Mouse (Mus musculus) liver, adult 2 months (tissue): ENCODE measurements around the gene Acaa1b.

ENCODE experiments used
- CTCF ChIP-seq: fragments of 200-500 bp; IDR thresholded peaks from 2 replicates; pipeline ENCODE4 v1.5.1; 2011; ENCODE audit warnings: low read depth, low read length, control low read depth
- POLR2A ChIP-seq: fragments of 200-500 bp; IDR thresholded peaks from 2 replicates; pipeline ENCODE4 v1.6.1; 2011; ENCODE audit warnings: low read length, control low read depth; ENCODE audit not compliant: insufficient read depth; ENCODE audit errors: extremely low read depth

GRCm38 (mm10) chr9:119205756-119206155, 48.9 kb upstream of the Acaa1b start:
- TF ChIP-seq CTCF, result no peak
- no peak for TF ChIP-seq POLR2A
